ENCODE assay signal across 10 mouse cellular contexts in genomic region chr11:114523444-114524238, GRCm38 (mm10).
DNase-seq lines count a peak whose midpoint lies in the region; ATAC-seq and TF ChIP-seq lines count a peak whose summit lies in the region.
"Had no signal": no experiment of that assay in that cellular context is flagged by ENCODE, and none has a peak within 500 bp of the region (broad histone marks: within the 10 kb centered on the region; RNA-seq: fewer than 3 reads in every experiment).

No protein-coding gene starts in this region.

- H3K27ac ChIP-seq in liver, embryonic 12.5 days, result no peak overlapping the region
- H3K27ac ChIP-seq in forebrain, postnatal 0 days (ENCODE audit: low read depth, low read length), result no peak overlapping the region
- no peak overlapping the region for H3K27ac ChIP-seq in kidney, embryonic 16.5 days (ENCODE audit: low read length)
- H3K27ac ChIP-seq in liver, embryonic 14.5 days, result no peak overlapping the region
- H3K27ac ChIP-seq: embryonic facial prominence, embryonic 12.5 days; neural tube, embryonic 12.5 days had no signal

- DNase-seq in liver, result peak; percentile 76
- DNase-seq in cerebellum, adult 11-12 months, result peak; percentile 49
- peak; percentile 64 for DNase-seq in forebrain, postnatal 0 days
- DNase-seq in liver, embryonic 14.5 days (ENCODE audit: low read depth in 3 of 3, low spot score in 3 of 3), result peak in 2 of 3 experiments; percentile 14 to 17
- DNase-seq in retina, postnatal 1 day, result peak; percentile 83
- peak; percentile 84 for DNase-seq in thymus, postnatal 25 days

- TF ChIP-seq CTCF in forebrain, postnatal 0 days (IDR thresholded peaks at IDR 0.05; ENCODE audit: low read depth), result peak; percentile 83
- TF ChIP-seq CTCF in liver, embryonic 14.5 days (IDR thresholded peaks at IDR 0.05; ENCODE audit: low read depth), result peak; percentile 90

- H3K4me3 ChIP-seq in liver, embryonic 12.5 days, result no peak overlapping the region
- H3K4me3 ChIP-seq in forebrain, postnatal 0 days (ENCODE audit: low read depth, low read length), result no peak overlapping the region
- H3K4me3 ChIP-seq in kidney, embryonic 16.5 days (ENCODE audit: low read length), result no peak overlapping the region
- H3K4me3 ChIP-seq in liver, embryonic 14.5 days (ENCODE audit: insufficient read depth in 1 of 2, low read depth in 2 of 2, low read length in 2 of 2), result no peak overlapping the region
- H3K4me3 ChIP-seq: embryonic facial prominence, embryonic 12.5 days; neural tube, embryonic 12.5 days had no signal

- no peaks in the 10 kb centered on the region for H3K4me1 ChIP-seq in liver, embryonic 12.5 days
- no peaks in the 10 kb centered on the region for H3K4me1 ChIP-seq in forebrain, postnatal 0 days (ENCODE audit: insufficient read depth)
- H3K4me1 ChIP-seq in kidney, embryonic 16.5 days (ENCODE audit: insufficient read depth, low read length), result no peaks in the 10 kb centered on the region
- H3K4me1 ChIP-seq in liver, embryonic 14.5 days (replicated peaks; ENCODE audit: control insufficient read depth in 2 of 2, insufficient read depth in 2 of 2, low read length in 1 of 2), result no peaks in the 10 kb centered on the region
- H3K4me1 ChIP-seq: neural tube, embryonic 12.5 days had no signal

- WGBS in liver, embryonic 12.5 days (ENCODE audit: insufficient replicate concordance), result 41% methylated on average over 6 of the region's 6 CpGs
- WGBS in forebrain, postnatal 0 days, result 46% methylated on average over 6 of the region's 6 CpGs
- WGBS in kidney, embryonic 16.5 days, result 46% methylated on average over 6 of the region's 6 CpGs
- 35% methylated on average over 6 of the region's 6 CpGs for WGBS in liver, embryonic 14.5 days (ENCODE audit: insufficient replicate concordance)

- no peak for ATAC-seq in liver, embryonic 12.5 days
- ATAC-seq in forebrain, postnatal 0 days, result peak; percentile 80
- ATAC-seq in kidney, embryonic 16.5 days (ENCODE audit: low FRiP score, low TSS enrichment), result 0 out of 2 replicates have a peak, but pooled peaks have one; percentile 46
- ATAC-seq in liver, embryonic 14.5 days (ENCODE audit: insufficient read depth), result no peak

- H3K27me3 ChIP-seq in liver, embryonic 12.5 days (replicated peaks), result no peaks in the 10 kb centered on the region
- H3K27me3 ChIP-seq in forebrain, postnatal 0 days (ENCODE audit: insufficient read depth, low read length), result no peaks in the 10 kb centered on the region
- H3K27me3 ChIP-seq in kidney, embryonic 16.5 days (ENCODE audit: insufficient read depth, low read length), result no peaks in the 10 kb centered on the region
- H3K27me3 ChIP-seq in liver, embryonic 14.5 days (ENCODE audit: control insufficient read depth, insufficient read depth, low read length), result no peaks in the 10 kb centered on the region
- H3K27me3 ChIP-seq: embryonic facial prominence, embryonic 12.5 days; neural tube, embryonic 12.5 days had no signal

- no peak for TF ChIP-seq EP300 in liver, embryonic 14.5 days (IDR thresholded peaks at IDR 0.05; ENCODE audit: low read depth)

- H3K36me3 ChIP-seq in liver, embryonic 12.5 days, result no peaks in the 10 kb centered on the region
- H3K36me3 ChIP-seq in forebrain, postnatal 0 days (ENCODE audit: insufficient read depth), result no peaks in the 10 kb centered on the region
- no peaks in the 10 kb centered on the region for H3K36me3 ChIP-seq in kidney, embryonic 16.5 days (ENCODE audit: insufficient read depth, low read length)
- no peaks in the 10 kb centered on the region for H3K36me3 ChIP-seq in liver, embryonic 14.5 days (replicated peaks; ENCODE audit: control insufficient read depth, insufficient read depth, low read depth)
- H3K36me3 ChIP-seq: embryonic facial prominence, embryonic 12.5 days; neural tube, embryonic 12.5 days had no signal

- H3K9ac ChIP-seq in liver, embryonic 12.5 days, result no peak overlapping the region
- H3K9ac ChIP-seq in forebrain, postnatal 0 days, result no peak overlapping the region
- no peak overlapping the region for H3K9ac ChIP-seq in kidney, embryonic 16.5 days (replicated peaks; ENCODE audit: low read length)
- no peak overlapping the region for H3K9ac ChIP-seq in liver, embryonic 14.5 days (replicated peaks)
- H3K9ac ChIP-seq: embryonic facial prominence, embryonic 12.5 days; neural tube, embryonic 12.5 days had no signal

- no peak overlapping the region for H3K4me2 ChIP-seq in liver, embryonic 12.5 days
- H3K4me2 ChIP-seq in forebrain, postnatal 0 days (ENCODE audit: low read depth), result no peak overlapping the region
- H3K4me2 ChIP-seq in kidney, embryonic 16.5 days (replicated peaks; ENCODE audit: low read depth, low read length), result no peak overlapping the region
- H3K4me2 ChIP-seq in liver, embryonic 14.5 days (ENCODE audit: low read depth), result no peak overlapping the region
- H3K4me2 ChIP-seq: embryonic facial prominence, embryonic 12.5 days; neural tube, embryonic 12.5 days had no signal

- H3K9me3 ChIP-seq in liver, embryonic 12.5 days (replicated peaks), result no peaks in the 10 kb centered on the region
- H3K9me3 ChIP-seq in forebrain, postnatal 0 days (ENCODE audit: low read length), result no peaks in the 10 kb centered on the region
- no peaks in the 10 kb centered on the region for H3K9me3 ChIP-seq in kidney, embryonic 16.5 days (ENCODE audit: low read length)
- H3K9me3 ChIP-seq in liver, embryonic 14.5 days (ENCODE audit: control insufficient read depth, low read length), result no peaks in the 10 kb centered on the region
- H3K9me3 ChIP-seq: embryonic facial prominence, embryonic 12.5 days; neural tube, embryonic 12.5 days had no signal

Comparison
In these comparisons a context has a peak if more than half of its experiments do, and no peak if none do; other contexts are left out.
1. DNase-seq: peak in every context shown above with its lines; median percentile 84 in thymus, postnatal 25 days; 83 in retina, postnatal 1 day; 76 in liver; 64 in forebrain, postnatal 0 days; 49 in cerebellum, adult 11-12 months; 16 in liver, embryonic 14.5 days.
2. ATAC-seq: peak in forebrain, postnatal 0 days (single experiment) and kidney, embryonic 16.5 days (single experiment); none in liver, embryonic 12.5 days (single experiment) and liver, embryonic 14.5 days (single experiment).